21 mouse cellular contexts compared by ENCODE assay signal in genomic region chr7:26769881-26770470, GRCm38 (mm10). TPM values are rescaled to one million over a fixed set of nuclear protein-coding genes. Genes with fewer than 3 reads are reported as not detected.
"Had no signal": no experiment of that assay in that cellular context is flagged by ENCODE, and none has a peak within 500 bp of the region (broad histone marks: within the 10 kb centered on the region; RNA-seq: fewer than 3 reads in every experiment).

No protein-coding gene starts in this region.

- DNase-seq: left cerebral cortex, postnatal 4 days; liver; liver, embryonic 13.5 days; liver, postnatal 0 days; lung, adult 18-20 months; lung, adult 2 months; lung, embryonic 14.5 days; lung, postnatal 10 days; lung, postnatal 14 days; lung, postnatal 36 days; lung, postnatal 4 days; midbrain, embryonic 14.5 days had no signal

RNA-seq across cellular contexts. Expression of gene Cyp2b19, which starts 13.0 kb away (rescaled TPM):
- total RNA-seq: left cerebral cortex, postnatal 10 days; left cerebral cortex, postnatal 14 days; left cerebral cortex, postnatal 25 days; left cerebral cortex, postnatal 36 days; left cerebral cortex, postnatal 4 days; liver, adult 2 months; megakaryocyte progenitor cell, adult 5-6 weeks; megakaryocyte, adult 5-6 weeks; megakaryocyte-erythroid progenitor cell, adult 5-6 weeks; monocyte, adult 5-6 weeks had no signal

RNA-seq across cellular contexts. Expression of gene Cyp2g1, which starts 38.7 kb away (rescaled TPM):
- total RNA-seq: left cerebral cortex, postnatal 10 days; left cerebral cortex, postnatal 14 days; left cerebral cortex, postnatal 25 days; left cerebral cortex, postnatal 36 days; left cerebral cortex, postnatal 4 days; megakaryocyte progenitor cell, adult 5-6 weeks; megakaryocyte, adult 5-6 weeks; megakaryocyte-erythroid progenitor cell, adult 5-6 weeks; monocyte, adult 5-6 weeks had no signal
